8 mouse cellular contexts compared by ENCODE assay signal in the genomic region with DNA sequence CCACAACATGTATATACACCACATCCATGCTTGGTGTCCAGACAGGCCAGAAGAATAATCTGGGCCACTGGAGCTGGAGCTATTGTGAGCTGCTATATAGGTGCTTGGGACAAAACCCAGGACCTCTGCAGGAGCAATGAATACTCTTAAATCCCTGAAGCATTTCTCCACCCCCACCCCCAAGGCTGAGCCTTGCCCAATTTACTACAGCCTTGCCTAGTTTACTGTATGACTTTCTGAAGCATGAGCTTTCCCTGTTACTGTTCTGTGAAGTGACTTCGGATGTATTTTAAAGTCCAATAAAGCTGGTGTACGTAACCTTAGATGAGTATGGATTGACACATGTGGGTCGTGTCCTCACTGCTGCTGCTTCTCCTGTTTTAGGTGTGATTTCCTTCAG. TPM values are rescaled to one million over a fixed set of nuclear protein-coding genes. Genes with fewer than 3 reads are reported as not detected.
A peak's percentile ranks its signal among the peaks of the same experiment; 100 is the strongest.
DNase-seq lines count a peak whose midpoint lies in the region; ATAC-seq lines count a peak whose summit lies in the region.

No protein-coding gene starts in this region.

- H3K4me1 ChIP-seq in heart, embryonic 10.5 days, result peaks cover 20% of the 10 kb centered on the region
- peaks cover 15% of the 10 kb centered on the region for H3K4me1 ChIP-seq in hindbrain, embryonic 14.5 days (replicated peaks; ENCODE audit: control insufficient read depth, insufficient read depth, low read length)
- H3K4me1 ChIP-seq in midbrain, embryonic 13.5 days (replicated peaks), result peaks cover 29% of the 10 kb centered on the region

- intact Hi-C loops in heart, postnatal 14 days (cut with DNase I), result no loop called here

- no peak for DNase-seq in heart, embryonic 10.5 days (ENCODE audit: low spot score)
- DNase-seq in heart, postnatal 14 days, result no peak
- peak; percentile 18 to 29 for DNase-seq in adrenal gland, postnatal 36 days
- DNase-seq in hindbrain, embryonic 14.5 days (ENCODE audit: low spot score), result no peak
- no peak for DNase-seq in ovary, postnatal 36 days (ENCODE audit: low spot score)
- DNase-seq in gastrocnemius, postnatal 4 days (ENCODE audit: low spot score in 2 of 2), result no peak

- no peaks in the 10 kb centered on the region for H3K27me3 ChIP-seq in heart, embryonic 10.5 days (ENCODE audit: insufficient read depth, poor library complexity, severe bottlenecking)
- H3K27me3 ChIP-seq in hindbrain, embryonic 14.5 days (ENCODE audit: control insufficient read depth, insufficient read depth, low read length), result no peaks in the 10 kb centered on the region
- H3K27me3 ChIP-seq in midbrain, embryonic 13.5 days, result no peaks in the 10 kb centered on the region

- WGBS in heart, embryonic 10.5 days, result 92% methylated on average over 3 of the region's 3 CpGs
- 90% methylated on average over 3 of the region's 3 CpGs for WGBS in hindbrain, embryonic 14.5 days
- WGBS in midbrain, embryonic 13.5 days, result 93% methylated on average over 3 of the region's 3 CpGs

- peak overlapping the region; percentile 88 for H3K4me3 ChIP-seq in heart, embryonic 10.5 days
- peak overlapping the region; percentile 88 for H3K4me3 ChIP-seq in hindbrain, embryonic 14.5 days (replicated peaks; ENCODE audit: low read length)
- peak overlapping the region; percentile 63 for H3K4me3 ChIP-seq in midbrain, embryonic 13.5 days (replicated peaks)

- no peak for ATAC-seq in hindbrain, embryonic 14.5 days (ENCODE audit: low FRiP score)
- ATAC-seq in midbrain, embryonic 13.5 days, result no peak
- ATAC-seq in activated CD4-positive, CD25-positive, alpha-beta regulatory T cell, adult 4 months, result no peak

- H3K9me3 ChIP-seq in heart, embryonic 10.5 days, result no peaks in the 10 kb centered on the region
- no peaks in the 10 kb centered on the region for H3K9me3 ChIP-seq in hindbrain, embryonic 14.5 days (ENCODE audit: control insufficient read depth, low read length)
- H3K9me3 ChIP-seq in midbrain, embryonic 13.5 days, result no peaks in the 10 kb centered on the region

- H3K4me2 ChIP-seq in hindbrain, embryonic 14.5 days (replicated peaks), result peak overlapping the region; percentile 62
- H3K4me2 ChIP-seq in midbrain, embryonic 13.5 days (replicated peaks), result peak overlapping the region; percentile 72

- H3K9ac ChIP-seq in hindbrain, embryonic 14.5 days, result peak overlapping the region; percentile 21; the same call in 1 of the 2 replicates
- 0 out of 2 replicates have a peak overlapping the region, but pooled peaks have one; percentile 85 for H3K9ac ChIP-seq in midbrain, embryonic 13.5 days (replicated peaks)

- no peak overlapping the region for H3K27ac ChIP-seq in heart, embryonic 10.5 days
- no peak overlapping the region for H3K27ac ChIP-seq in hindbrain, embryonic 14.5 days
- 0 out of 2 replicates have a peak overlapping the region, but pooled peaks have one; percentile 14 for H3K27ac ChIP-seq in midbrain, embryonic 13.5 days

- peaks cover 49% of the 10 kb centered on the region for H3K36me3 ChIP-seq in heart, embryonic 10.5 days
- peaks cover 52% of the 10 kb centered on the region for H3K36me3 ChIP-seq in hindbrain, embryonic 14.5 days (replicated peaks; ENCODE audit: control insufficient read depth, insufficient read depth)
- peaks cover 46% of the 10 kb centered on the region for H3K36me3 ChIP-seq in midbrain, embryonic 13.5 days

RNA-seq across cellular contexts. Expression of a gene that starts 2.0 kb away (rescaled TPM):
- polyA plus RNA-seq in heart, embryonic 10.5 days (2016; fragmentation: Nextera tagmentation; extraction: Ambion mirVana), result 47.4 and 56.4 TPM in 2 replicates
- 10 to 100 TPM; 63.6 to 69.2 TPM for total RNA-seq in heart, postnatal 14 days (2021)
- total RNA-seq in adrenal gland, postnatal 36 days (2021), result 10 to 100 TPM; 83.6 to 95.9 TPM
- 62.1 and 67.3 TPM in 2 replicates for polyA plus RNA-seq in hindbrain, embryonic 14.5 days (2014; fragmentation: Nextera tagmentation; extraction: Ambion mirVana)
- polyA plus RNA-seq in midbrain, embryonic 13.5 days (2015; fragmentation: Nextera tagmentation; extraction: Ambion mirVana), result 50.3 and 68.8 TPM in 2 replicates
- polyA plus RNA-seq in activated CD4-positive, CD25-positive, alpha-beta regulatory T cell, adult 4 months (2017; shearing (Covaris generic)), result 10 to 100 TPM in 1 of 2 experiments, 1 to 10 TPM in 1; 8.1 to 10.9 TPM
- 10 to 100 TPM; 70.3 to 78.6 TPM for total RNA-seq in gastrocnemius, postnatal 4 days (2021)

RNA-seq across cellular contexts. Expression of a gene that starts 5.6 kb away (rescaled TPM):
- polyA plus RNA-seq in heart, embryonic 10.5 days (2016; fragmentation: Nextera tagmentation; extraction: Ambion mirVana), result 9.4 and 10.0 TPM in 2 replicates
- total RNA-seq in heart, postnatal 14 days (2021), result 10 to 100 TPM; 13.5 to 13.9 TPM
- 10 to 100 TPM; 19.6 to 20.2 TPM for total RNA-seq in adrenal gland, postnatal 36 days (2021)
- 15.6 TPM in 2 replicates for polyA plus RNA-seq in hindbrain, embryonic 14.5 days (2014; fragmentation: Nextera tagmentation; extraction: Ambion mirVana)
- polyA plus RNA-seq in midbrain, embryonic 13.5 days (2015; fragmentation: Nextera tagmentation; extraction: Ambion mirVana), result 20.6 and 21.0 TPM in 2 replicates
- 10 to 100 TPM; 19.2 to 20.0 TPM for polyA plus RNA-seq in activated CD4-positive, CD25-positive, alpha-beta regulatory T cell, adult 4 months (2017; shearing (Covaris generic))
- 10 to 100 TPM; 15.0 to 19.1 TPM for total RNA-seq in gastrocnemius, postnatal 4 days (2021)

RNA-seq across cellular contexts. Expression of a gene that starts 34.8 kb away (rescaled TPM):
- 6.4 and 13.0 TPM in 2 replicates for polyA plus RNA-seq in heart, embryonic 10.5 days (2016; fragmentation: Nextera tagmentation; extraction: Ambion mirVana)
- total RNA-seq in heart, postnatal 14 days (2021), result 10 to 100 TPM; 38.4 to 43.1 TPM
- 10 to 100 TPM; 56.5 to 66.7 TPM for total RNA-seq in adrenal gland, postnatal 36 days (2021)
- 13.6 and 15.3 TPM in 2 replicates for polyA plus RNA-seq in hindbrain, embryonic 14.5 days (2014; fragmentation: Nextera tagmentation; extraction: Ambion mirVana)
- 11.7 and 14.9 TPM in 2 replicates for polyA plus RNA-seq in midbrain, embryonic 13.5 days (2015; fragmentation: Nextera tagmentation; extraction: Ambion mirVana)
- polyA plus RNA-seq in activated CD4-positive, CD25-positive, alpha-beta regulatory T cell, adult 4 months (2017; shearing (Covaris generic)), result 10 to 100 TPM; 17.9 to 25.0 TPM
- 10 to 100 TPM; 39.7 to 51.3 TPM for total RNA-seq in gastrocnemius, postnatal 4 days (2021)

RNA-seq across cellular contexts. Expression of a gene that starts 47.4 kb away (rescaled TPM):
- polyA plus RNA-seq in heart, embryonic 10.5 days (2016; fragmentation: Nextera tagmentation; extraction: Ambion mirVana), result 4.7 and 5.2 TPM in 2 replicates
- total RNA-seq in heart, postnatal 14 days (2021), result not detected
- total RNA-seq in adrenal gland, postnatal 36 days (2021), result not detected
- polyA plus RNA-seq in hindbrain, embryonic 14.5 days (2014; fragmentation: Nextera tagmentation; extraction: Ambion mirVana), result 7.1 and 10.3 TPM in 2 replicates
- 6.3 and 8.3 TPM in 2 replicates for polyA plus RNA-seq in midbrain, embryonic 13.5 days (2015; fragmentation: Nextera tagmentation; extraction: Ambion mirVana)
- 10 to 100 TPM; 52.4 to 58.5 TPM for polyA plus RNA-seq in activated CD4-positive, CD25-positive, alpha-beta regulatory T cell, adult 4 months (2017; shearing (Covaris generic))
- total RNA-seq in gastrocnemius, postnatal 4 days (2021), result 1 to 10 TPM in 1 of 2 experiments, not detected in 1; 3.1 TPM

RNA-seq across cellular contexts. Expression of a gene that starts 54.4 kb away (rescaled TPM):
- 35.6 and 42.2 TPM in 2 replicates for polyA plus RNA-seq in heart, embryonic 10.5 days (2016; fragmentation: Nextera tagmentation; extraction: Ambion mirVana)
- total RNA-seq in heart, postnatal 14 days (2021), result 10 to 100 TPM; 25.9 to 29.4 TPM
- 10 to 100 TPM; 44.3 to 48.3 TPM for total RNA-seq in adrenal gland, postnatal 36 days (2021)
- polyA plus RNA-seq in hindbrain, embryonic 14.5 days (2014; fragmentation: Nextera tagmentation; extraction: Ambion mirVana), result 36.1 and 37.5 TPM in 2 replicates
- polyA plus RNA-seq in midbrain, embryonic 13.5 days (2015; fragmentation: Nextera tagmentation; extraction: Ambion mirVana), result 47.5 and 52.3 TPM in 2 replicates
- polyA plus RNA-seq in activated CD4-positive, CD25-positive, alpha-beta regulatory T cell, adult 4 months (2017; shearing (Covaris generic)), result 100 to 1,000 TPM; 137 to 165 TPM
- 10 to 100 TPM; 26.1 to 32.5 TPM for total RNA-seq in gastrocnemius, postnatal 4 days (2021)

Comparison
In these comparisons a context has a peak if more than half of its experiments do, and no peak if none do; other contexts are left out.
1. DNase-seq: peak in adrenal gland, postnatal 36 days (2 of 2); none in heart, embryonic 10.5 days (single experiment), heart, postnatal 14 days (0 of 2), hindbrain, embryonic 14.5 days (single experiment), ovary, postnatal 36 days (single experiment) and gastrocnemius, postnatal 4 days (0 of 2).
2. Peak in every context shown above with its lines, with median percentiles within 50 percentile points of each other: H3K4me3 ChIP-seq.